Mouse (Mus musculus) hematopoietic stem cell, adult 5-6 weeks (primary cell): ENCODE measurements at regions not wholly inside any gene's neighbourhood (a gene's known extent, or its start where the extent isn't known, plus 50 kb on each side); places are given as distances from the start of the nearest gene placed in this dataset.
A peak's percentile ranks its signal among the peaks of the same experiment; 100 is the strongest.

ENCODE experiments used
- ATAC-seq, 2 experiments: fragments of 125-278 bp in 1 of 2; replicated peaks in 1 of 2; 2 replicates each; pipeline ENCODE4 v1.8.0; 2016 to 2017; ENCODE audit warnings: inconsistent platforms in 2 of 2, mild to moderate bottlenecking in 2 of 2, moderate number of reproducible peaks in 2 of 2, low read depth in 1 of 2, moderate TSS enrichment in 1 of 2; ENCODE audit not compliant: low FRiP score in 2 of 2, poor library complexity in 2 of 2, severe bottlenecking in 2 of 2, insufficient read depth in 1 of 2, low TSS enrichment in 1 of 2

DNA sequence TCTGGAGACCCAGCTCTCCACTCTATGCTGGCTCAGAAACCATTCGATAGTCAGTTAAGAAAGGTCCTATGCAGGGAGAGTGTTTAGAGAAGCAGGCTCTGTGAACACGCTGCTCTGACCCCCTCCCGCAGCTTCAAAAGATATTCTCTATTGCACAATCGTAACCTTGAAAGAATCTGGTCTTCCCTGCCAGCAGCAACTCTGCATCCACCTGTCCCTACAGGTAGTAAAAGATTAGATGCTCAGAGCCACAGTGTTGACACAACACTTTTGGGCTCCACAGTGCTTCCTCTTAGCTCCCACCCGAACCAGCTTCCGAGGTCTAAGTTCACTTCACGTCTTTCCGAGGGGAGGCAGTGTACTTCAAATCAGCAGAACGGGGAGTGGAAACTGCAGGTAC, 118.9 kb upstream of the Klf14 start:
- no peak for ATAC-seq

DNA sequence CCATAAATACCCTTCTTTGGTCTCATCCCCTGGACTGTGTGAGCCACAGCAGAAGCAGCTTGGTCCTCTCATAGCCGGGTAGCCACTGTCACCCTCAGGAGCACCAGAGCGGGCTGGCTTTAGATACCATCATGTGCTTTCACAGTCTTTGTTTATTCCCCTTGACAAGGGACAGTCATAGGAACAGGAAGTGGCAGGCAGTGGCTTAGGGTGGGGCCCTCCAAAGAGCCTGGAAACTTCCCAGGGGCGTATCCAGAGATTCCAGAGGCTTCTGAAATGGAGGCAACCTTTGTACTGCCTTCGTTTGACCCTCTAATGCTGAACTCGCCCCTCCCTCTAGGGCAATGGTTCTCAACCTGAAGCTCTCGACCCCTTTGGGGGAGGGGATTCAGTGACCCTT, 119.5 kb upstream of the Klf14 start:
- no peak for ATAC-seq

DNA sequence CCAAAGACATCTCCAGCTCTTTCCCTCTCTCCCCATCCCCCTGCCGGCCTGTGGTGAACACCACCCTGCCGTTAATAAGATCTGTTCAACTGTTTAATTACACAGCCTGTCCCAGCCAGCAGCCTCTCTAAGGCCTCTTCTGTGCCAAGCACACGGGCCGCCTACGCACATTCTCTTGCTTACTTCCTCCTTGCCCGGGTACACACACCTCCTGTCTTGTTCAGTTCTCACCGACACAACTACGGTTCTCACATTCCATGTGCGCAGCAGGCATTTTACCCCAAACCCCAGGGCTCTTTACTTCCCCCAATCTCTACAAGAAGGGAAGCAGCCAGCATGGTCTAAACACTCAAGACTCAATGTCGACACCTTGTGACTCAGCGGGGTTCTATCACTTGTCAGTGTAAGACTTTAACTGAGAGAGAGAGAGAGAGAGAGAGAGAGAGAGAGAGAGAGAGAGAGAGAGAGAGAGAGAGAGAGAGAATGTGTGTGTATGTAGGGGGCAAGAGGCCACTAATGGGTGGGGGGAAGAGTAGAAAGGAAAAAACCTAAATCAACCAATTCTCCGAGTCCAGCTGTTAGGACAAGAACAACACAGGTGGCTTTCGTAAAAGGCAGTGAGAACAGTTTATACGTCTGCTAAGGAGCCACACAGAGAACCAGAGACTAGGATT, 120.8 kb upstream of the Klf14 start:
- peak; percentile 68 to 75 for ATAC-seq

DNA sequence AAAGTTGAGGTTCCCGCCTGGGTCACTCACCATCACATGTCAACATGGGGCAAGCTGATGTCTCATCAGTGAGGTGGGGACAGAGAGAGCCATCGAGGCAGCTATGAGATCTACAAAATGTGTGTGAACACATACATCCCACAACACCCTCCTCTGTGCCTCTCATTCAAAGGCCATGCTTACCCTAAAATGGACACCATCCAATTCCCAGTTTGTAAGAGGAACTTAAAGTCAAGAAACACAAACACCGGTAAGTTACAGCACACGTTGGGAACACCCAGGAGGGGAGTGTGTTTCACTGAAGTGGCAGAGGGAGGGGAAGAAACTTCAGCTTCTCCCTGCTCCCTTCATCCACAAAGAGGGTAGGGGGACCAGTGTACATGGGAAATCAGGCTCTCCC, 121.4 kb upstream of the Klf14 start:
- ATAC-seq = no peak

DNA sequence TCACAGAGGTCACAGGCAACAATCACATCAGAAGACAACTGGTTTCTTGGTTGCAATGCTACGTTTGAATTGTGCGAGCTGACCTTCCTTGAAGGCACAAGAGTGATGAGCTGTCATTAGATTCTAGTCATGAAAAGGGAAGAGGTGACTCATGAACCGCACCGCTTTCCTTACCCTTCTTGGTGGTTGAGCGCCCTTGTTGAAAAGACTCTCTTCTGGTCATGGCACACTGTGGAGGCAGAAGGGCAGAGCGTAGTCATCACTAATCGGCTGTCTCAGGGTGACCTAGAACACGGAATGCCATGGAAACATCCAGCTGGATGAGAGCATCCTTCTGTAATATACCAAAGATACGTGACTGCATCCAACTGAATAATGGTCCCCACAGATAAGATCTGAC, 121.8 kb upstream of the Klf14 start:
- ATAC-seq = no peak

DNA sequence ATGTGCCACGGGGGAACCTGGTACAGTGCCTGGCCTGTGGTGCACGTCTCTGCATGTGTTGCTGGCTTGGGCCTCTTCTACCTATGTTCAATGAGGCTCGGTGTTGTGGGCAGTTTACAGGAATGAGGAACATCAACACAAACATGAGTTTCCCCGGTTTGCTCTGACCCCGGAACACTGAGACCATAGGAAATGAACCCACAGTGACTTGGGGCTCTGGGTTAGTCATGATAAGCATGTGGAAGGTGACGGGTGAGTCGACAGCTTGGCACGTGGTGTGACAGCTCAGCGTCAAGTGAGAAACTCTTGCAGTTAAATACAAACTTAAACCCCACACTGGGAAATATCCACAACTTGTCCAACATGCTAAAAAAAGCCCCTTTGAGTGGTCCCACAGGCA, 122.4 kb upstream of the Klf14 start:
- peak; percentile 44 to 47 for ATAC-seq

DNA sequence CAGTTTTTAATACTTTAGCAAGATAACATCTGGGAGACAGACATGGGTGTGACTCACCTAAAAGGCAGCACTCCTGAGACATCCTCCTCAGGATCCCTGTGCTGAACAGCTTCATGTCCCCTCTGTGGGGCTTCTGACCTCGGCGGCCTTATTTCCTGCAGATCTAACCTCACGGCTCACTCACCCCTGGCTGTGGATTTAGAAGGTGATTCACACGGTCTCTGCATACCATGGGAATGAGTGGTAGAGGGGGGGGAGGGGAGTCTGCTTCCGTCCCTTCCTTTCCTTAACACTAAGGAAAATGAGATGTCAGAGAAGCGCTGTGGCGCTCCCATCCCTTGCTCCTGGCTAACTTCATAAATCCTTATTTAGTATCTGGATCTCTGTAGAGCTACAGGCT, 123.1 kb upstream of the Klf14 start:
- no peak for ATAC-seq

DNA sequence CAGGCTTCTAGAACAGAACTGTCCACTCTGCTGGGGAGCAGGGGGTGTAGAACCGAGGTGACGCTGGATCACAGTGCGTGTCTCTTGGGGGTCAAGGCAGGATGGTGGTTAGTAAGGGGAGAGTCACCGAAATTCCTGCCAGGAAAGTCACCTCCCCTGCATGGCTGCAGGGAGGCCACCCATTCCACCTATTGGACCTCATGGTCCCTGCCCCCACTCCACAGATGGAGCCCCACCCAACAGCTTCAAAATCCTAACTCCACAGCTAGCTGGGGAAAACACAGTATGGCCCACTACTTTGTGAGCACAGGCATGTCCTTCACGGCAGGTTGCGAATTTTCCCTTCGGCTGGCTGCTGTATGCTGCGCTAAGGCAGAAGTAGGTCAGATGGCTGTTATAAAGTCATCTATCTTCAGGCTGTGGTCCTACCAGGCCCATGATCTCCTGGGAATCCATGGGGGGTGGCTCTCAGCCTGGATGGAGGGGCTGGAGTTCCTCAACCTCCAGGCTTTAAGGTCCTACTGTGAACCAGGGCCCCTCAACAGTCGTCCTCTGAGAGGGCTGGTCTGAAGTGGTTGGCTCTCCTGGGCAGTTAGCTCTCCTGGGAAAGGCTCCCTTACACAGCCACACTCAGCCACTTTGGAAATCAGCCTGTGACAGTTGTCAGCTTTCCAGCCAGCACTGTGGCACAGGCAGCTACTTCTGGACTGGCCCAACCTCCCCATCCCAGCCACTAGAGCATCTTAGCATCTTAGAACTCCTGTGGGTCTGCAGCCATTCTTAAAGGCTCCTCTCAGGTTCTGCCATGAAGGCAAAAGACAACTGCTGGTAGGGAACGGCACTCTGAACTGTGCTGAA, 124.0 kb upstream of the Klf14 start:
- no peak for ATAC-seq

DNA sequence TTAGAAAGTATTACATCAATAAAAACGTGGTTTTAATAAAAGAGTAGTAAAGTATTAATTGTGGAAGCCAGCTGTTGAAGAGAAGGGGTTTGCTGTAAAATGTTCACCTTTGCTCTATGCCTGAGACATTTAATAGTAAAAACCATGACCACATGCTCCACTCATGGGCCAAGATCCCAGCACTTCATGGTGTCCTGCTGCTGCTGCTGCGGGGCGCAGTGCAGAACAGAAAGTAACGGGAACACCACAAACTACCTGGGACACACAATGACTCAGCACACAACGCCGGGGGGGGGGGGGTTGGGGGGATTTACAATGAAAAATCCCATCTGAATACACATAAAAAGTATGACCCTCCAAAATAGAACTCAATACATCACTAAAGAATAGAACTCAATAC, 124.8 kb upstream of the Klf14 start:
- ATAC-seq = no peak

DNA sequence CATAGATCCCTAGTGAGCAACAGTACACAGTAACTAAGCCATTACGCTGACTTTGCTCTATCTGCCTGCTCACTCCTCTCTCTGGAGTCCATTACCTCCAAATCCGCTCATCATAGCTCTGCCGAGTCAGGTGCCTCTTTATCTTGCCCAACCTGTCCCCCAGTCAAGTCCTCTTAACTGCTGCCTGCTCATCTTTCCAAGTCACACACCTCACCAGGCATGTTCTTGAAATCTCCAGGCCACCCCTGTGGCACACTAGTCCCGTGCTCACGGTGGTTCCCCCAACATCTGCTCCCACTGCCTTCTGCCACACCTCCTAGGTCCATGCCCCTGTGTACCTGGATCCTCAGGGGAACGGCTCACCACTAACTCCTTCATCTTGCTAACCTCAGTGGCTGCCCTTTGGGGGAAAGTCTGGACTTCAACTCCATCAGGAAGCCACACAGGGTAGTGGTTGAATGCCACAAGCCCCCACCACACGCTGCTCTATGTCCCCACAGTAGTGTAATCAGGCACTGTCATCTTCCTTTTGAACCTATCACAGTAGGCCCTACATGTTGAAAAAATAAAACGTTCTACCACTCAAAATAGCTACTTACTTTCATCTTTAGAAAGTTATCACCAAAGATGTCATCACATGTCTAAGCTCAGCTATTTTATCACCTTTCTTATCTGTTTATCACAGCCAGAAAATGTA, 126.3 kb upstream of the Klf14 start:
- ATAC-seq = 0 out of 4 replicates have a peak, but pooled peaks of 1 of the 2 experiments have one; percentile 11

DNA sequence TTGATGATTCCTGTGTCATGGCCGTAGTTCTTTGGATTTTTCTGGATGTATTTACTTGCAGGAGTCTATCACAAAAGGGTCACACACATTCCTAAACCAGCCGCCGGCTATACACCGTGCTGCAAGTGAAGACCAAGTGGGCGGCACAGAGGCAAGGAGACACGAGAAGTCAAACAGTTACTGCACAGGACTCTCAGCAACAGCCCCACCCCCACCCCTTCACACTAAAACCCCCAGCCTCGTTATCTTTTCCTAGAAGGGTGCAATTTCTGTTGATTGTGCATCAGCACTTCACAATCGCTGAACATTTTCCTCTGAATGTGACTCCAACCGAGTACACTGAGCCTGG, 126.9 kb upstream of the Klf14 start:
- ATAC-seq = no peak

DNA sequence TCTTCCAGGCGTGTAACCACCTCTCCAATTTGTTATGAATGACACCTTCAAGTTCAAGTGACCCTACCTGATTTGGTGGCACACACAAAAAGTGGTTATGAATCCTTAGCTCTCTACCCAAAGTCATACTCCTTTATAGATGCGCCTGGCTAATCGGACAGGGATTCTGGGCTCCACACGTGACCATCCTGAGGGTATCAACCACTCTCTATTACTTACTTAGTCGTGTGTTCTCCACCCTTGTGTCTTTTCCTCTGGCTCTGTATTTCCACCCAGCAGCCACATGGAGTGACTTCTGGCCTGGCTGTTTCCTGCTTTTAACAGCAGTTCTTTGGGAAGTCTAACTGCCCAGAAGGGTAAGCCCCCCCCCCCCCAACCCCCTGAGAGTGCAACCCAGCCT, 127.4 kb upstream of the Klf14 start:
- no peak for ATAC-seq

DNA sequence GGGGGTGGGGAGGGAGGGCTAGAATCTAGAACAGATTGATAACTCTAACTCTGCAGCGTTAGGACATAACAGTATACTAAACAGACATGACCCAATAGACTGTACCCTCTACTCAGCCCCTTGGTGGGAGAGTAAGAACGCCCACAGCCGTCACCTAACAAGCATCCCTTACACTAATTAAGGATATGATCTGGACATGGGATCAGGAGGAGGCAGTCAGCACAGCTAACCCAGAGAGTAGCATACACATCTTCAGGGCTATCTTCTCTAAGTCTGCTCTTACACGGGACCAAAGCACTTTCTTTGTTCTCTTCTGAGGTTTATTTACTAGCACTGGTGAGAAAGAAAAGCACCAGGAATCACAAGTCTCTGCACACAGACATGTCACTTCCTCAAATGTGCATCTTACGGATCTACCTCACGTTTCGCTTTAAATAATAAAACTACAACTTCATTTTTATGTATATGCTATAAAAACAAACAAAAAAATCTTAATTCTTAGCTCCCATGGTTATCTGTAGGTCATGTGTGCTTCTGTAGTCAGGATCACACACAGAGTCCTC, 128.0 kb upstream of the Klf14 start:
- no peak for ATAC-seq

DNA sequence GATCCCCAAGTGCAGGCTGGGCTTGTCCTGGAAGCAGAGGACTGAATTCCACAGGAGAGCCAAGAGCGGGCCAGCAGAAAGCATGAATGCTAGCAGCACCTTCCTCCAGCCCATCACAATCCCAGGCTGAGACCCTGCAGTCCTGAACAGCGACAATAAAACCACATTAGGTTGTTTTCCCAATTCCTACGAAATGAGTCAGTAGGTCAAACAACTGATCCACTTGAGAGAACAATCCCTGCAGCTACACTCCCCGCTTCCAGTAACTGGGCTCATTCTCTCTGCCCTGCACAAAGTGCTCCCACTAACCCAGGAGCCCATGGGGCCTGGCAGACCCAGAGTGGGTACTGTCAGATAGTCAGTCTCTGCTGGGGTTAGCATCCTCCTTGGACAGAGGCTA, 128.6 kb upstream of the Klf14 start:
- ATAC-seq = no peak; a peak in 1 of 4 replicates

DNA sequence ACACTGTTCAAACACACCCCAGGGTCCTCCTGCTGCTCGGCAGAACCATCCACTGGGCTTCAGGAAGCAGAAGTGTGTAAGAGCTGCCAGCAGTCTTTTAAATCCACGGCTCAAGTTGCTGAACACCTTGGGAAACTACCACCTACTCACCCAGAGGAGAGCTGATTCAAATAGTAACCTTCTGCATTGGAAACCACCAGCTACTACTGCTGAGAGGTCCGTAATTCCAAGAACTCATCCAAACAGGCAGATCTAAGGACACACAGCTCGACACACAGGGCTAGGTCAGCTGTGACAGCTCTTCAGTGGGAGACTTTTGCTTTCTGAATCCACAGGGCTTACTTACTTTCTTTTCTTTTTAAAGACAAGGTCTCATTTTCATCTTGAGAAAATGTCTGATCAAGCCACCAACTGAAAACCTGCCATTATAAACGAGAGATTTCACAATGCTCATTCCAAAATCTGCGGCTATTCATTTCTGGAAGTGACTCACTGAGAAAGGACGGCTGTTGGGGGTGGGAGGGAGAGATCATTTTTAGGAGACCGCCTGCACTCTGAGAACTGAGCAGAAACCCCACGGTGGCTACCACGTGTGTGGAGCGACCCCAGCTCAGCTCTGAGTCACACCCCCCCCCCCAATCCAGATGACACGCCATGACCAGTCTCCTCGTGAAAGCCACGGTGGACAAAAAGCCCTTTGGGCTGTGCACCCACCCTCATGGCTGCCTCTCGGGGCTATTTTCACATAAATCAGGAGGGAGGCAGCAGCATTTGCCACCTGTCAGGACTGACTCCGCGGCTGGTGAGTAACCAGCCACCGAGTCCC, 129.5 kb upstream of the Klf14 start:
- ATAC-seq = peak; percentile 41 to 50; a peak in 3 of 4 replicates

DNA sequence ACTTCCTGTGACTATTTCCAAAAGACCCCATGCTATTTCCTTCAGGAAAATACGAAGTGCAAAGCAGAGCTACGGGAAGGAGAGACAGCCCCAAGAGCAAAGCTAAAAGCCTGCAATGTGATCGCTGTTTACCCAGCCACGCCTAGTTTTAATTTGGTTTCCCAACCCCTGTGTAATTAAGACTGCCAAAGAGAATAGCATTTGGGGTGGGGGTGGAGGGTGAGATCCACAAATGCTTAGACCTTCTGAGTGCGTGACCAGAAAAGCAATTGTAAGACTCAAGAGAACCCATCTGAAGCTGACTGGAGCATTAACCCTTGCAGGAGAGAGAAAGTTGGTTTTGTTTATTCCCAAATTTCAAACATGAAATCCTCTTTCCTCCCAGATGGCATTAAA, 130.1 kb upstream of the Klf14 start:
- no peak for ATAC-seq

DNA sequence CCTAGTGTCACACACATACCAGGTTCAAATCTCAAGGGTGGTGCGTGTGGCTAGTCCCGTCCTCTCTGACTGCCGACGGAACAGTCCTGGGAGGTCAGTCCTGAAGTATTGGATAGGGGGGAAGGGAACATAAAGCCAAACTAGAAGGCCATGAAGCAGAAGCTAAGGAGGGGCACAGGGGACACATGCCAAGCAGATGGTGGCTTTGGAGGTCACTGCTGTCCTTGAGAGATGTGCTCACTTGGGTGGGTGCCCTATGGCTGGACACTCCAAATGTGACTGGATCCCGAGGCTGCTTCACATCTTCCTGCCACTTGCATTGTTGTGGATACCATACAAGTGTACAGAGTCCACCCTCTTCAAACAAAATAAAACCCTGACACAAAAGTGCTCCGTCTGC, 131.4 kb upstream of the Klf14 start:
- ATAC-seq = no peak
